Mouse (Mus musculus) embryo, embryonic 11 days (tissue): ENCODE measurements around the gene Mcpt2.
"Not testable (repeated sequence)": the region's sequence is repeated elsewhere in the genome, so short reads cannot be mapped to it uniquely, and the experiment has no call there.

Experiments
- DNase-seq: peaks from one replicate; pipeline ENCODE4 v3.0.0-alpha.2; 2015

Gene Mcpt2

GRCm38 (mm10) chr14:56041792-56042191 is at the start of gene Mcpt2:
Mcpt2 (plus strand) TSS chr14:56042041.
- DNase-seq: not testable (repeated sequence)

- DNase-seq: no peak
These were observed 28.7 kb upstream of the Mcpt2 start for GRCm38 (mm10) chr14:56013147-56013546.

GRCm38 (mm10) chr14:56013924-56014323 is 27.9 kb upstream of the Mcpt2 start:
- no peak for DNase-seq

- DNase-seq: not testable (repeated sequence)
These were observed 24.2 kb upstream of the Mcpt2 start, which contains the start of gene Mcpt1 for GRCm38 (mm10) chr14:56017671-56018070. Mcpt1 (plus strand) TSS chr14:56017971.

GRCm38 (mm10) chr14:56019446-56019845 is 22.4 kb upstream of the Mcpt2 start:
- DNase-seq: no peak

GRCm38 (mm10) chr14:56021305-56021704 is 20.5 kb upstream of the Mcpt2 start:
- DNase-seq: not testable (repeated sequence)

GRCm38 (mm10) chr14:56030395-56030794 is 11.4 kb upstream of the Mcpt2 start, which contains the start of gene Mcpt9:
Mcpt9 (minus strand) TSS chr14:56030495.
- not testable (repeated sequence) for DNase-seq

- DNase-seq: no peak
These were observed 7.4 kb upstream of the Mcpt2 start for GRCm38 (mm10) chr14:56034433-56034832.

- DNase-seq: no peak
These were observed 13.6 kb downstream of the Mcpt2 start for GRCm38 (mm10) chr14:56055408-56055807.

- DNase-seq: no peak
These were observed 15.9 kb downstream of the Mcpt2 start for GRCm38 (mm10) chr14:56057722-56058121.

GRCm38 (mm10) chr14:56062213-56062612 is 20.4 kb downstream of the Mcpt2 start, which contains the start of gene Mcpt4:
Mcpt4 (minus strand) TSS chr14:56062313.
- DNase-seq: not testable (repeated sequence)

GRCm38 (mm10) chr14:56082016-56082415 is 40.2 kb downstream of the Mcpt2 start:
- no peak for DNase-seq

- DNase-seq: no peak
These were observed 43.3 kb downstream of the Mcpt2 start, which contains the start of gene Mcpt8 for GRCm38 (mm10) chr14:56085167-56085566. Mcpt8 (minus strand) TSS chr14:56085273.

- DNase-seq: no peak
These were observed 44.9 kb downstream of the Mcpt2 start for GRCm38 (mm10) chr14:56086711-56087110.

- DNase-seq: no peak
These were observed 51.5 kb downstream of the Mcpt2 start for GRCm38 (mm10) chr14:56093353-56093752.
